Mouse (Mus musculus): ENCODE results near the gene Dnm1l.

DNA sequence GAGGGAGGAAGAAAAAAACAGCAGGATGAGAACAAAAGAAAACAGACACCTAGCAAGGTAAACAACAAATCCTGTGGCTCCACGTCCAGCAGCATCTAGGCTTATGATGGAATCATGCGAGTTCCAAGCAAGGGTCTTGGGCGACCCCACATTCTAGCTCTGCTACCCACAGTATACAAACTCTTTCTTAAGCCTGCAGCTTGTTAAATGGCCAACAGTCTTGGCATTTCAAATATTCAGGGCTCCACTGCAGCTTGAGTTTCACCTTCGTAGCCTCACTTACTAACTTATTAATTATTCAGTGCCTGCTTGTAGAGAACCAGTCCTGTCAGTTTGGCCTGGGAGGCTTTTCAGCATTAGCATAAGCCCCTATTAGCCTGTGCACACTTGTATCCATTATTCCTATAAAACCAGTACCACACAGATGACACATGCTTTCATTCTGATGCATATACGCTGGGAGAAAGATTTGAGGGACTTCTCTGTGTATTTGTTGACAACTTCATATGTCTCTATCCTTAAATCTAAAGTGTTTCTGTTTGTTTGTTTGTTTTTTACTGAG lies 32.9 kb downstream of the Dnm1l start:
- TF ChIP-seq POLR2A (IDR thresholded peaks at IDR 0.05; ENCODE audit: insufficient read depth, low read length) (no peak), CTCF (IDR thresholded peaks at IDR 0.05; ENCODE audit: low read depth, low read length) (no peak)
